Mouse (Mus musculus): ENCODE measurements around the gene Psg17. TPM values are rescaled to one million over a fixed set of nuclear protein-coding genes. Genes with fewer than 3 reads are reported as not detected.
"Not testable (repeated sequence)": the region's sequence is repeated elsewhere in the genome, so short reads cannot be mapped to it uniquely, and the experiment has no call there.

Gene Psg17
- total RNA-seq, 1 experiment from 2014 or later: not detected

DNA sequence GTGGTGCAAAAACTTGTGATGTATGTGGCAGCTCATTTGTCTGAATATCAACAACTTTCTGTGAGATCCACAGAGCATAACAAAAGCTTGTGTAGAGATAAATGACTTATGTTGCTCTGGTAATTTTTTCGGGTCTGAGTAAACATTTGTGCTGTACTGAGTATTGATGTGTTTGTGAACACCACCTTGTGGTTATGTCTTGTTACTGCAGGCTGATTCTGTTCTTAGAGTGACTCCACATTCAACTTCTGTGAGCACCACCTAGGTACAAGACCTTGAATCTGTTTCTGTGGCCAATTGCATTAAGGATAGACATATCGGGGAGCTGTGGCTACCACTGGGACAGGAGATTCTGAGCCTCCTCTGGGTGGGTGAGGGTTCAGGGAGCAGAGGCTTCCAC, 40.1 kb downstream of the Psg17 start:
- ATAC-seq (replicated peaks; ENCODE audit: insufficient number of reproducible peaks, low FRiP score, low TSS enrichment, poor library complexity, severe bottlenecking): not testable (repeated sequence)

DNA sequence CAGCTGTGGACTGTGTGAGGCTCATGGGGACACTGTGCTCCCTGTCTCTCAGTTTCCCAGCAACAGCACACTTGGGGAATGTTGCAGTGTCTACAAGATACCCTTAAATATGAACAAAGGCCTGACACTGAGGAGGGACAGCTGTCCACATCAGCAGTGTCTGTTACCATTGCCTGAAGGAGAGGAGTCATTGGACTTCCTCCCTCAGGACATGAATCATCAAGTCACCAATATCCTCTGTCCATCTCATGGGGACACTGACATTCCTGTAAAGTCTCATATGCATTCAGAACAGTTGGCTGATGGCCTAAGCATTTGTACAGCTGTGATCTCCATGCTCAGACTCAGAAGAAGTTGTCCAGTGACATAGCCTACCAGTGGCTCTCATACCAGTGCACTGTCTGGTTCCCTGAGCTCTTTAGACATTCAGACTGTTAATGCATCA, 42.0 kb downstream of the Psg17 start:
- ATAC-seq (replicated peaks; ENCODE audit: insufficient number of reproducible peaks, low FRiP score, low TSS enrichment, poor library complexity, severe bottlenecking): no peak

Other genes starting within 250 kb of the Psg17 start
- not detected in 3 replicates for gene Psg23, start 205.1 kb downstream of the Psg17 start, total RNA-seq (2017)
- gene Psg21, start 164.9 kb downstream of the Psg17 start, total RNA-seq (2017): not detected in 3 replicates
- gene Psg20, start 135.4 kb downstream of the Psg17 start, total RNA-seq (2017): not detected in 3 replicates
- not detected in 3 replicates for gene Psg22, start 103.5 kb downstream of the Psg17 start, total RNA-seq (2017)
- gene Psg19, start 23.1 kb downstream of the Psg17 start, total RNA-seq (2017): not detected in 3 replicates
- 0.19 to 0.75 TPM in 2 of 3 replicates, not detected in the other for gene Mill2, start 18.4 kb upstream of the Psg17 start, total RNA-seq (2017)
- gene Pglyrp1, start 49.7 kb upstream of the Psg17 start, total RNA-seq (2017): 88.5 to 148 TPM (median 139 TPM) in 3 replicates
- 10.6 to 30.0 TPM (median 24.7 TPM) in 3 replicates for gene Ccdc61, start 88.8 kb upstream of the Psg17 start, total RNA-seq (2017)
- not detected in 3 replicates for gene Nova2, start 104.3 kb upstream of the Psg17 start, total RNA-seq (2017)
- gene Nanos2, start 165.8 kb upstream of the Psg17 start, total RNA-seq (2017): 0.49 TPM in 1 of 3 replicates, not detected in the others
- 0.75 to 2.1 TPM in 2 of 3 replicates, not detected in the other for gene Mypop, start 169.6 kb upstream of the Psg17 start, total RNA-seq (2017)
- gene Irf2bp1, start 182.4 kb upstream of the Psg17 start, total RNA-seq (2017): 7.1 to 10.5 TPM (median 7.8 TPM) in 3 replicates
- not detected in 3 replicates for gene Foxa3, start 201.9 kb upstream of the Psg17 start, total RNA-seq (2017)
- 23.9 to 51.1 TPM (median 38.5 TPM) in 3 replicates for gene Sympk, start 202.8 kb upstream of the Psg17 start, total RNA-seq (2017)
- not detected in 3 replicates for gene Rsph6a, start 233.1 kb upstream of the Psg17 start, total RNA-seq (2017)